Mouse (Mus musculus): Measurements from ENCODE around the gene Ip6k3.

Ip6k3 gene

GRCm38 (mm10) chr17:27167545-27167944 is at the start of gene Ip6k3:
TSS of gene Ip6k3 (minus strand) at chr17:27167795.
- DNase-seq (ENCODE audit: low spot score in 2 of 2) = no peak

- no peak for DNase-seq (ENCODE audit: low spot score in 2 of 2)
Observed at GRCm38 (mm10) chr17:27212768-27213525, 45.4 kb upstream of the Ip6k3 start.

DNA sequence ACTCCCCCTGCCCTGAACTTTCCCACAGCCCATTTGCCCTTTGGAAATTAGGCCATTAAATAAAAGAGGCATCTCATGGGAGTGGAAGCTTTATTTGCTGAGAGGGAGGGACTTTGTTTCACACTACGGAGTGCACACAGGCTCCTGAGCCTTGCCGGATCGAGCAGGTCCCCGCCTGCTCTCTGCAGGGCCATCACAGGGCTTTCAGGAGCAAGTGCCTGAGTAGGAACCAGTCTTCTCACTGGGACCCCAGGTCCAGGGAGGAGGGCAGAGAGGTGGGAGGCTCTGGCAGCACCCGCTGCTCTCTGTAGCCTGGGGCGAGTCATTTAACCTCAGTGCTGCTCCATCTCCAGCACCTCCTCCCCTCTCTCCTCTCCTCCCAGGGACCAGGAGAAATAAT is 44.4 kb upstream of the Ip6k3 start:
- DNase-seq (ENCODE audit: low spot score in 2 of 2) = no peak

- peak in 1 of 2 experiments; percentile 48 for DNase-seq (ENCODE audit: low spot score in 2 of 2)
Observed at GRCm38 (mm10) chr17:27207113-27207707, 39.6 kb upstream of the Ip6k3 start.

GRCm38 (mm10) chr17:27204075-27204909 is 36.7 kb upstream of the Ip6k3 start, which contains the start of gene Lemd2:
TSS of gene Lemd2 (minus strand) at chr17:27204469.
- peak; percentile 92 to 94 for DNase-seq (ENCODE audit: low spot score in 2 of 2)

GRCm38 (mm10) chr17:27203358-27204074 is 35.9 kb upstream of the Ip6k3 start:
- peak in 1 of 2 experiments; percentile 35 for DNase-seq (ENCODE audit: low spot score in 2 of 2)

DNA sequence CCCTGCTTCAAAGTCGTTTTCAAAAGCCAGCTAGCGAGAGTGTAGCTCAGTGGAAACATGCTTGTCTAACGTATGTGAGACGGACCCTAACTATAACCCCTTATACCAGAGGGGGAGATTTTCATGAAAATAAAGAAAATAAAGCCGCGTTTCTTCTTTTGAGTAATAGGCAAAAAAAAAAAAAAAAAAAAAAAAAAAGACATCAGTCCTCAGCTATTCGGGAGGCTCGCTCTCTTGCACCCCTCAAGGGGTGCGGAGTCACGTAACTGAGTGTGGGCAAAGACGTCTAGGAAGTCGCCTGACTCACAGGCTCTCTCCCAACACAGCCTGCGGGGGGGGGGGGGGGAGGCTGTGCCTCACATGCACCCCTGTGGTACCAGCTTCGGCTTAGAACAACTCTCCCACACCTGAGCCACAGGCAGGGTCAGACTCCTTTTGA is 35.3 kb upstream of the Ip6k3 start:
- no peak for DNase-seq (ENCODE audit: low spot score in 2 of 2)

- DNase-seq (ENCODE audit: low spot score in 2 of 2) = no peak
Observed at GRCm38 (mm10) chr17:27201981-27202380, 34.4 kb upstream of the Ip6k3 start.

- DNase-seq (ENCODE audit: low spot score in 2 of 2) = peak in 1 of 2 experiments; percentile 43
Observed at GRCm38 (mm10) chr17:27200801-27201200, 33.2 kb upstream of the Ip6k3 start.

- no peak for DNase-seq (ENCODE audit: low spot score in 2 of 2)
Observed at GRCm38 (mm10) chr17:27199864-27200263, 32.3 kb upstream of the Ip6k3 start.

DNA sequence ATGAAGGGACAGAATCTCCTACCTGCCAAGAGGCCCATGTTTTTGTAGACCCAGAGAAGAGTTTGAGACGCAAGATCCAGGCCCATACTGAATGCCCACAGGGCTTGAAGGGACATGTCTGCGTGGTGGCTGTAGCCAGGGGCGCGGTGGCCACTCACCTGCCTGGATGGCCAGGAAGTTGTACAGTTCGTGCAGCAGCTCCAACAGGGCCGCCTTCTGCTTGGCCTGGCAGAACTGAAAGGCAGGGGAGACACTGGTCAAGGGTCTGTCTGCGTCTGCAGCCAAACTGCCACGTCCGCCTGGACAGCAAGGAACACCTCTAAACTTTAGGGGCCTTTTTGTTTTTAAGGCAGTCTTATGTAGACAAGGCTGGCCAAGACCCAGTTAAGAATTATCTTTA is 31.6 kb upstream of the Ip6k3 start:
- no peak for DNase-seq (ENCODE audit: low spot score in 2 of 2)

GRCm38 (mm10) chr17:27196206-27196605 is 28.6 kb upstream of the Ip6k3 start:
- no peak for DNase-seq (ENCODE audit: low spot score in 2 of 2)

DNA sequence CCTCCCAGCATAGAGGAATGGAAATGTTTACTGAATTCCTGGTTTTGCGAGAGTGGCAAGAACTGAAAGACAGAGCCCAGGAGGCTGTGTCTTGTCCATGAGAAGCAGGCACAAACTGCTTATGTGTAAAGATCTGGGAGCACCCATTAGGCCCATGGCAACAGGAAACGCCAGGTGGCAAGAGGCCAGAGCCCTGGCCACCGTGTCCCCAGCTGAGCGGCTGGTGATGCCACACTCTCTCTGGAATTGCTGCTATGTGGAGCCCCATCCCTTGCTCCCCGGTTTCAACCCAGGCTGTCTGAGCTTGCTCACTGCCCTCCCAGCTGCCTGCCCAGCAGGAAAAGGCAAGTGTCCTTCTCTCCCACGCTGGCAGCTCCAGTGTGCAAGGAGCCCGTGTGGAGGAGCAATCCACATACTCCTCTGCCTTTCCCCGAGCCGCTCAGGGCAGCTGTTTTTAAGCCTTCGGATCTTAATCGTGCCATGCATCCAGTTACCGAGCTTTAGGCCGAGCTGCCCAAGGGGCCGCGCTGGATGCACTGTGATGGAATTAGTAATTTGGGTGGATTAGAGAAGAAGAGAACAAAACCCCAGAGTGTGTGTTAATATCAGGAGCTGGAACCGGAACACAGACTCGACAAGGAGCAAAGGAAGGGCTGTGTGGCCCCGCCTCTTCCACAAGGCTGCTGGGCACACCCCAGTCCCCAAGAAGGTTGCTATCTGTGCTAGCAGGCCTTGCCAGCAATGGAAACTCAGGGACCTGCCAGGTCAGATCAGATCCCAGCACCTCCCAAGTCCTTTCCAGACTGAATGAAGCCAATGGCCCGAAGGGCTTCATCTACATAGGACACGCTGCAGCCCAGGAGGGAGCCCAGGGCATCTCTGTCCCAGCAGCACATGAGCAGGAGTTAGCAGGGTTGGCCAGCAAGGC is 26.9 kb upstream of the Ip6k3 start:
- no peak for DNase-seq (ENCODE audit: low spot score in 2 of 2)

DNA sequence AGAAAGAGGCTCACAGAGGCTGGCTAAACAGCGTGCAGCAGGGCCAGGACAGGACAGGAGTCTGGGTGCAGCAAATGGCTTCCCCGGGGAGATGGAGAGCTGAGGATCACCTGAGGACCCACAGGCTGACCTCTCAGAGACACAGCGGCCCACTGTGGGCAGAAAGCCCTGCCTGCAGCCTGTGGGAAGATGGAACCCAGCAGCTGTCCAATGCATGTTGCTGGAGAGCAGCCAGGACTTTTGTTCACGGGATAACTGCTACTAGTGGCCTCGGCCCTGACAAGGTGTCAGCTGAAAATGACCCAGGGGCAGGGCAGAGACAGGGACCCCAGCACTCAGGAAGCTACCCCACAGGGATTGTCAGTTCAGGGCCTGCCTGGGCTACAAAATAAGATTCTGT is 24.2 kb upstream of the Ip6k3 start:
- DNase-seq (ENCODE audit: low spot score in 2 of 2) = no peak

GRCm38 (mm10) chr17:27191189-27191588 is 23.6 kb upstream of the Ip6k3 start:
- DNase-seq (ENCODE audit: low spot score in 2 of 2) = no peak

GRCm38 (mm10) chr17:27189640-27190216 is 22.1 kb upstream of the Ip6k3 start:
- DNase-seq (ENCODE audit: low spot score in 2 of 2) = peak; percentile 30 to 52

DNA sequence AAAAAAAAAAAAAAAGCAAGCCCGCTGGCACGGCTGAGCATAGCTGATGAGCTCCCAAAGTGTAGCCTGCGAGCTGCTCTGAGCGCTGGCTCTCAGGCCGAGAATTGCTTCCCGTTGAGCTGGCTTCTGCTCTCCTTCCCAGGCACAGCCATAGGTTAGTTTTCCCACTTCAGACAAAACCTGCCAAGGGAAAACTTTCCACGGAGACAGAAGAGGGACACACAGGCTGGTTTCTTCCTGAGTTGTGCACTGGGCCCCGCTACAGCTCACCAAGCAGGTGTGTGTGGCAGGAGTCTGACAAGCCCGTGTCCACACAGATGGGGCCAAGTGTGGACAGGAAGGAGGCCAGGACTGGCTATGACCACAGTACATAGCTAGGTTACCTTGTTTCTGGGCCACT is 21.3 kb upstream of the Ip6k3 start:
- DNase-seq (ENCODE audit: low spot score in 2 of 2) = no peak

GRCm38 (mm10) chr17:27187059-27187458 is 19.5 kb upstream of the Ip6k3 start:
- no peak for DNase-seq (ENCODE audit: low spot score in 2 of 2)

DNA sequence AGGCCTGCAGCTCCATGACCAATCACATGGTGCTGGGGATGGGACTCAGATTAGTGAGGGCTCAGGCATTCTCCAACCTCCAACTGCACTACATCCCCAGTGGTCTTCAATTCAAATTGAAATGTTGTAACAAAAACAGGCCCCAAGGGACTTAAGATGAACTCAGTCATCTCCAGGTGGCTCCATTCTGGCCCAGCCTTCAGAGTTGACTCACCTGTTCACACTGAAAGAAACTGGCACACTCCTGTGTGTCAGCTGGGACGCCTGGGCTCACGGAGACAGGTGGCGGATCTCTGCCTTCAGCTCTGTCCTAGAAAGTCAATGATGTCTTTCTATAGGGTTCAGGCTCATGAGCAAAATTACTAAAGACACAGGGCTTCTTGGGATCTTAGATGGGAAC is 18.5 kb upstream of the Ip6k3 start:
- DNase-seq (ENCODE audit: low spot score in 2 of 2) = no peak

GRCm38 (mm10) chr17:27183667-27184292 is 16.2 kb upstream of the Ip6k3 start:
- no peak for DNase-seq (ENCODE audit: low spot score in 2 of 2)
